Mouse (Mus musculus) limb, embryonic 14.5 days (tissue): ENCODE data around the gene Dcaf11. TPM values are rescaled to one million over a fixed set of nuclear protein-coding genes. Genes with fewer than 3 reads are reported as not detected.

Source experiments
- ATAC-seq: fragments of 200-750 bp; cut with Nextera tagmentation; 2 replicates; pipeline ENCODE4 v1.8.0; 2017; ENCODE audit warnings: low read depth, moderate number of reproducible peaks, moderate TSS enrichment; ENCODE audit not compliant: low FRiP score
- DNase-seq: peaks from one replicate; pipeline ENCODE4 v3.0.0-alpha.2; 2015; ENCODE audit warnings: low spot score
- H3K27ac ChIP-seq: fragments of 300-500 bp; sonication (generic); replicated peaks from 2 replicates; pipeline ENCODE4 v1.5.1; 2014; ENCODE audit warnings: low read depth, mild to moderate bottlenecking, low read length, moderate library complexity, mixed read lengths
- H3K27me3 ChIP-seq: fragments of 300-500 bp; sonication (generic); 2 replicates; pipeline ENCODE4 v1.6.1; 2014; ENCODE audit warnings: low read length, mixed read lengths; ENCODE audit not compliant: control insufficient read depth, insufficient read depth
- H3K36me3 ChIP-seq: fragments of 300-500 bp; sonication (generic); 2 replicates; pipeline ENCODE4 v1.6.1; 2014; ENCODE audit warnings: mild to moderate bottlenecking, low read length, moderate library complexity, mixed read lengths; ENCODE audit not compliant: control insufficient read depth, insufficient read depth
- H3K4me1 ChIP-seq: fragments of 300-500 bp; sonication (generic); 2 replicates; pipeline ENCODE4 v1.6.1; 2014; ENCODE audit warnings: antibody characterized with exemption, low read length, mixed read lengths; ENCODE audit not compliant: control insufficient read depth, insufficient read depth
- H3K4me2 ChIP-seq: fragments of 300-500 bp; sonication (generic); replicated peaks from 2 replicates; pipeline ENCODE4 v1.6.1; 2014; ENCODE audit warnings: low read depth, mild to moderate bottlenecking, low read length, moderate library complexity; ENCODE audit not compliant: severe bottlenecking
- H3K4me3 ChIP-seq: fragments of 300-500 bp; sonication (generic); replicated peaks from 2 replicates; pipeline ENCODE4 v1.5.1; 2014; ENCODE audit warnings: low read length
- H3K9ac ChIP-seq: fragments of 300-500 bp; sonication (generic); 2 replicates; pipeline ENCODE4 v1.6.1; 2014; ENCODE audit warnings: mild to moderate bottlenecking, low read depth, low read length, moderate library complexity; ENCODE audit not compliant: severe bottlenecking
- H3K9me3 ChIP-seq: fragments of 300-500 bp; sonication (generic); 2 replicates; pipeline ENCODE4 v1.6.1; 2016; ENCODE audit warnings: low read length; ENCODE audit not compliant: control insufficient read depth
- POLR2A ChIP-seq: fragments of 200-500 bp; IDR thresholded peaks from 2 replicates; pipeline ENCODE4 v1.8.0; 2012; ENCODE audit warnings: inconsistent platforms, mild to moderate bottlenecking, moderate library complexity, borderline replicate concordance; ENCODE audit not compliant: insufficient read depth, insufficient read length; ENCODE audit errors: extremely low read depth
- WGBS: fragments of 180-500 bp; shearing (Covaris S2); extraction: QIAGEN DNeasy Blood & Tissue Kit; methylation state at CpG from one replicate; pipeline ENCODE4 v1.1.7; 2014; 5-methylcytosine and 5-hydroxymethylcytosine counted together
- polyA plus RNA-seq, 2 experiments: library from polyadenylated mRNA; depleted of rRNA in 1 of 2; stranded (reverse) in 1 of 2; unstranded in 1 of 2; fragments of >200 nt; fragmentation: Nextera tagmentation in 1 of 2; extraction: Ambion mirVana in 1 of 2; gene quantifications; 2 replicates each; pipeline versions ENCODE4 v1.2.1 to v1.2.3; 2012 to 2014

Dcaf11 gene
- polyA plus RNA-seq, 2 experiments, result 53.0 to 53.8 TPM

DNA sequence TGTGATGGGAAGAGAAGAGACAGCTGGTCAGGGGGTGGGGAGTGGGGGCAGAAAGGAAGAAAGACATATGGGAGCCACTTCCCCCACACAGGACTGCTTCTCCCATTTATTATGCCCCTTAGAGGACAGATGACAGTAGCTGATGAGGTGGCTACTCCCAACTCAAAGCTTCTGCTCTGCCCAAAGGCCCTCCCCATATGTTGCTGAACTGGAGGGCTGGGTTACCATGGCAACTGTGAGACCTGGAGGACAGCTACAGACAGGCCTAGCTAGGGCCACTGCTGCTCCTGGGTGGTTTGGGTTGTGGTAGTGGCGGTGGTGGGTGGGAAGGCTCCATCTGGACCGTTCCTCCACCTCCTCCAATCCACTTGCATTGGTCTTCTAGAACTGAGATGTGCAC, 40.9 kb upstream of the Dcaf11 start:
- Histone ChIP-seq H3K4me3 (no peak overlapping the region), H3K4me1 (no peaks in the 10 kb centered on the region), H3K9ac (no peak overlapping the region), H3K36me3 (no peaks in the 10 kb centered on the region), H3K4me2 (no peak overlapping the region), H3K27ac (no peak overlapping the region), H3K9me3 (no peaks in the 10 kb centered on the region), H3K27me3 (peaks cover 29% of the 10 kb centered on the region)
- ATAC-seq (no peak), DNase-seq (no peak)
- TF ChIP-seq POLR2A, result no peak
- WGBS, result 65% methylated on average over 2 of the region's 2 CpGs

DNA sequence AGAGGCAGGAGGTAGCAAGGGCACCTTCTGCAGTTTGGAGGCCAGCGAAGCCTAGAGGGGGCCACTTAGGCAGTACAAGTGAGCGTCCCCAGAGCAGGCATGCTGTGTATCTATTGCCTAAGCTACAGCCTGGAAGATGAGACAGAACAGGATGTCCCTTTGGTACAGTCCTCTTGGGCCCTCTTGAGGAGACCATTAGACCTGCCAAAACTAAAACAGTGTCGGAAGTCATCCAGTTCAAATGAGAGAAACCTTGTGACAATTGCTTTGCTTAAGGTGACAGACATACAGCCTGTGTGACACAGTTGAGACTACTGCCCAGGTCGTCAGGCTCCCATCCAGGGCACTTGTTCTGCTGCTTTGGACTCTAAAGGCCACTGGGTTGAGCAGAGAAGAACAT, 40.2 kb upstream of the Dcaf11 start:
- Histone ChIP-seq H3K36me3 (no peaks in the 10 kb centered on the region), H3K27ac (no peak overlapping the region), H3K4me3 (no peak overlapping the region), H3K4me1 (no peaks in the 10 kb centered on the region), H3K27me3 (peaks cover 33% of the 10 kb centered on the region), H3K4me2 (no peak overlapping the region), H3K9me3 (no peaks in the 10 kb centered on the region), H3K9ac (no peak overlapping the region)
- no peak for ATAC-seq
- DNase-seq, result no peak
- 70% methylated on average over 4 of the region's 4 CpGs for WGBS
- TF ChIP-seq POLR2A, result no peak

DNA sequence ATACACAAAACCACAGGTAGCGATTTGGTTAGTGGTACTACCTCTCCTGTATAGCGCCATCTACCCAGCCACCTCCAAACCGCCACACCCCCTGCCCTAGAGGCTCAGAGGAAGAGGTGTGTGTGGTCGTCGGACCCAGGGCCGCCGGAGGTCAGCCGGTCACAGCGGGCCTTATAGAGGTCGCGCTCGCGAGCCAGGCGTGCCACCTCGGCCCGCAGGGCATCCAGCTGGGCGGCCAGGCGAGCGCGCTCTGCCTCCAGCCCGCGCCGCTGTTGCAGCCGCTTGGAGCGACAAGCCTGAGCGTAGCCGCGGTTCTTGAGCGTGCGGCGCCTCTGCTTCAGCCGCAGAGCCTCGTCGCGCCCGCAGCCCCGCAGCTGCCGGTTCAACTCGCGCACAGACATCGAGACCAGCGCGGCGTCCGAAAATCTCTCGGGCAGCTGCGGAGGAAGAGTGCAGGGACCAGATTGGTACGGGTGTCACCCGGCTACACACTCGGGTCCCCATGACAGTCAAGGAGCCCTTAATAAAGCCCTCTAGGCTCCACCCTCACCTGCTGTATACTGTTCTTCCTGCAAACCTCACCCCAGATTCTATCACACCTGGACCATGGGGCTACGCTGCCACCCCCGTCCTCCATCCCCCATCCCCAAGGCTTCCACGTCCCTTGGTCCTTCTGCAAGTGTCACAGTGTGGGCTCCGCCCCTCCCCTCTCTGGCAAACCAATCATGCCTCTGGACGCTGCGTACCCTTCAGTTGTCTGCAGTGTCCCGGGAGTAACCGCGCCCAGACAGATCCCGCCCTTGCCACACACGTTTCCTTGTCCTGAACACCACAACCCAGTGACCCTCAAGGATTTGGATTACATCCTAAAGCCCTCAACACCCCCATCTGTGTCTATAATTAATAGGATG, 39.1 kb upstream of the Dcaf11 start:
- Histone ChIP-seq H3K9me3 (no peaks in the 10 kb centered on the region), H3K9ac (peak overlapping the region; percentile 48), H3K4me2 (peak overlapping the region; percentile 84), H3K4me3 (peak overlapping the region; percentile 43), H3K27me3 (peaks cover 34% of the 10 kb centered on the region), H3K27ac (no peak overlapping the region), H3K36me3 (no peaks in the 10 kb centered on the region), H3K4me1 (no peaks in the 10 kb centered on the region)
- ATAC-seq (no peak), DNase-seq (no peak)
- no peak for TF ChIP-seq POLR2A
- WGBS, result under 1% methylated on average over 61 of the region's 61 CpGs

DNA sequence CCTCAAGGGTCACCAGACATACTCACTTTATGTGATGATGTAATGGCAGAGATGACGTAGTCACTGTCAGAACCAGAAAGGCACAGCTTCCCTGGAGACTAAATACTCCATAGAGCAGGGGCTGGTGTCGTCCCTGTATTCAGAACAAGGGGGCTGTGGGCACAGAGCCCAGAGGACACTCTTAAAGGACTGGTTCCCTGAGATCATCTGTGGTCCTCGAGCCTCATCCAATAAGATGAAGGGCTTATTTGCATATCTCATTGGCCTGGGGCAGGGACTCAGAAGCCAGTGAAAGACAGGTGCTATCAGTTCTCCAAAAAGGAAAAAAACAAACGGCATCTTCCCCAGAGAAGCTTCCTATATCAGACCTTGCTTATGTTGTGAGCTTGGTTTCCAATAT, 35.7 kb upstream of the Dcaf11 start:
- no peak for TF ChIP-seq POLR2A
- Histone ChIP-seq H3K4me1 (no peaks in the 10 kb centered on the region), H3K4me2 (no peak overlapping the region), H3K36me3 (no peaks in the 10 kb centered on the region), H3K9me3 (no peaks in the 10 kb centered on the region), H3K4me3 (no peak overlapping the region), H3K9ac (no peak overlapping the region), H3K27ac (no peak overlapping the region), H3K27me3 (peaks cover 31% of the 10 kb centered on the region)
- ATAC-seq (no peak), DNase-seq (no peak)
- WGBS, result 68% methylated on average over 4 of the region's 4 CpGs

DNA sequence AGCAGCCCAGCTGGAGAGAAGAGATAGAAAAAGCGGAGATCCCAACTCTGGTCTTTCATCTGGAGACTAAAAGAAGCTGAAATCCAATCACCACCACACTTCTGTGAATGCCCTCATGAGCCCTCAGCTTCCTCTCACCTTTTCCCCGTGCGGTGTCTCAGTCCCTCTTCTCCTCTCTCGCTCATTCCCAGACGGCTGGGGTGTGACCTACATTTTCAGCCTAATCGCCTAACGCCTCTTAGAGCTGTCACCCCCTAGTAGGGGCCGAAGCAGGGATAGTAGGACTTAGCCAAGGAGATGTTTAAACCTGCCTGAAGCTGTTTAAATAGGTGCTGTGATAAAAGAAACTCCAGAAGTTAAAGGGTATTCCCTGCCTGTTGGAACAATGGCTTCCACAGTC, 35.0 kb upstream of the Dcaf11 start, which contains the start of gene Nrl:
TSS of gene Nrl (minus strand) at position 197 of the 400 bp plus-strand sequence.
- 23% methylated on average over 8 of the region's 8 CpGs for WGBS
- H3K9me3 ChIP-seq, result no peaks in the 10 kb centered on the region
- H3K4me1 ChIP-seq, result no peaks in the 10 kb centered on the region
- ATAC-seq (no peak), DNase-seq (no peak)
- H3K27ac ChIP-seq, result no peak within 1 kb of the TSS
- no peaks in the 10 kb centered on the region for H3K36me3 ChIP-seq
- no peak for TF ChIP-seq POLR2A
- no peak within 1 kb of the TSS for H3K4me3 ChIP-seq
- H3K9ac ChIP-seq, result no peak within 1 kb of the TSS
- H3K4me2 ChIP-seq, result no peak within 1 kb of the TSS
- peaks cover 25% of the 10 kb centered on the region for H3K27me3 ChIP-seq
